Mouse (Mus musculus) small intestine, adult 2 months (tissue): Measurements from ENCODE around the gene Frmd3. TPM values are rescaled to one million over a fixed set of nuclear protein-coding genes. Genes with fewer than 3 reads are reported as not detected.
"Not testable (repeated sequence)": the region's sequence is repeated elsewhere in the genome, so short reads cannot be mapped to it uniquely, and the experiment has no call there.

Experiments used
- H3K27ac ChIP-seq: fragments of 200-500 bp; 2 replicates; pipeline ENCODE4 v1.5.1; 2012; ENCODE audit warnings: low read depth, low read length, control low read depth, inconsistent platforms; ENCODE audit not compliant: insufficient read depth
- H3K27me3 ChIP-seq: fragments of 200-500 bp; 2 replicates; pipeline ENCODE4 v1.6.1; 2012; ENCODE audit warnings: mild to moderate bottlenecking, moderate library complexity, low read length, inconsistent platforms; ENCODE audit not compliant: control insufficient read depth, insufficient read depth
- H3K36me3 ChIP-seq: fragments of 200-500 bp; 2 replicates; pipeline ENCODE4 v1.6.1; 2012; ENCODE audit warnings: mild to moderate bottlenecking, low read length, control low read depth, inconsistent platforms; ENCODE audit not compliant: control insufficient read depth, insufficient read depth
- H3K4me1 ChIP-seq: fragments of 200-500 bp; 2 replicates; pipeline ENCODE4 v1.6.1; 2012; ENCODE audit warnings: low read length, inconsistent platforms, mixed read lengths; ENCODE audit not compliant: control insufficient read depth, insufficient read depth, insufficient read length
- H3K4me3 ChIP-seq: fragments of 200-500 bp; 2 replicates; pipeline ENCODE4 v1.5.1; 2012; ENCODE audit warnings: low read depth, mild to moderate bottlenecking, control low read depth, inconsistent platforms, low read length, moderate library complexity
- CTCF ChIP-seq: fragments of 200-500 bp; IDR thresholded peaks from 2 replicates; pipeline ENCODE4 v1.5.1; 2012; ENCODE audit warnings: low read depth, mild to moderate bottlenecking, control low read depth, inconsistent platforms, low read length, moderate library complexity, mixed read lengths; ENCODE audit not compliant: insufficient replicate concordance, insufficient read length; ENCODE audit errors: extremely low read depth
- POLR2A ChIP-seq: fragments of 200-500 bp; IDR thresholded peaks from 2 replicates; pipeline ENCODE4 v1.6.1; 2012; ENCODE audit warnings: low read depth, mild to moderate bottlenecking, control low read depth, inconsistent platforms, low read length, moderate library complexity
- WGBS: fragments of 180-500 bp; shearing (Covaris S2); methylation state at CpG from one replicate; pipeline ENCODE4 v1.1.7; 2018; 5-methylcytosine and 5-hydroxymethylcytosine counted together
- polyA plus RNA-seq: library from polyadenylated mRNA; depleted of rRNA; stranded (reverse); fragments of >200 nt; gene quantifications from 2 replicates; pipeline ENCODE4 v1.2.3, GENCODE M21; 2012

Frmd3 gene
- polyA plus RNA-seq, 1 experiment = 0.47 TPM

- TF ChIP-seq POLR2A (no peak), CTCF (no peak)
- no peaks in the 10 kb centered on the region for H3K36me3 ChIP-seq
- no peak overlapping the region for H3K27ac ChIP-seq
- no peaks in the 10 kb centered on the region for H3K27me3 ChIP-seq
- H3K4me1 ChIP-seq = no peaks in the 10 kb centered on the region
- WGBS = 69% methylated on average over 1 of the region's 1 CpGs
- no peak overlapping the region for H3K4me3 ChIP-seq
Measured at GRCm38 (mm10) chr4:74051692-74052091, 38.5 kb downstream of the Frmd3 start.

- Histone ChIP-seq H3K36me3 (no peaks in the 10 kb centered on the region), H3K27me3 (no peaks in the 10 kb centered on the region), H3K27ac (no peak overlapping the region), H3K4me1 (no peaks in the 10 kb centered on the region), H3K4me3 (no peak overlapping the region)
- TF ChIP-seq CTCF = no peak
- whole genome bisulfite sequencing = 19% methylated on average over 2 of the region's 2 CpGs
Measured at GRCm38 (mm10) chr4:74076727-74077126, 63.5 kb downstream of the Frmd3 start.

- WGBS = 72% methylated on average over 3 of the region's 3 CpGs
- no peaks in the 10 kb centered on the region for H3K36me3 ChIP-seq
- H3K4me1 ChIP-seq = no peaks in the 10 kb centered on the region
- H3K27me3 ChIP-seq = no peaks in the 10 kb centered on the region
- H3K27ac ChIP-seq = no peak overlapping the region
- TF ChIP-seq POLR2A = no peak
- no peak overlapping the region for H3K4me3 ChIP-seq
Measured at GRCm38 (mm10) chr4:74110816-74111215, 97.6 kb downstream of the Frmd3 start.

GRCm38 (mm10) chr4:74191528-74191927 is 178.3 kb downstream of the Frmd3 start:
- H3K4me3 ChIP-seq = no peak overlapping the region
- no peaks in the 10 kb centered on the region for H3K4me1 ChIP-seq
- H3K36me3 ChIP-seq = no peaks in the 10 kb centered on the region
- TF ChIP-seq POLR2A (no peak), CTCF (no peak)
- no peaks in the 10 kb centered on the region for H3K27me3 ChIP-seq
- H3K27ac ChIP-seq = no peak overlapping the region

- H3K4me3 ChIP-seq = no peak overlapping the region
- no peaks in the 10 kb centered on the region for H3K4me1 ChIP-seq
- no peak overlapping the region for H3K27ac ChIP-seq
- no peaks in the 10 kb centered on the region for H3K27me3 ChIP-seq
- TF ChIP-seq POLR2A (no peak), CTCF (no peak)
- H3K36me3 ChIP-seq = no peaks in the 10 kb centered on the region
Measured at GRCm38 (mm10) chr4:74201281-74201811, 188.1 kb downstream of the Frmd3 start.

- not testable (repeated sequence) for H3K27me3 ChIP-seq, H3K27ac ChIP-seq, H3K4me3 ChIP-seq, H3K4me1 ChIP-seq, H3K36me3 ChIP-seq
- WGBS = 83% methylated on average over 1 of the region's 1 CpGs
Measured at GRCm38 (mm10) chr4:74221780-74222179, 208.5 kb downstream of the Frmd3 start.

- Histone ChIP-seq H3K4me3 (no peak overlapping the region), H3K36me3 (no peaks in the 10 kb centered on the region), H3K4me1 (no peaks in the 10 kb centered on the region), H3K27ac (no peak overlapping the region), H3K27me3 (no peaks in the 10 kb centered on the region)
- TF ChIP-seq POLR2A = no peak
- TF ChIP-seq CTCF = no peak
- 24% methylated on average over 3 of the region's 3 CpGs for WGBS
Measured at GRCm38 (mm10) chr4:74222360-74222759, 209.1 kb downstream of the Frmd3 start.

GRCm38 (mm10) chr4:74224210-74224609 is 211.0 kb downstream of the Frmd3 start:
- H3K4me3 ChIP-seq = no peak overlapping the region
- no peaks in the 10 kb centered on the region for H3K27me3 ChIP-seq
- no peaks in the 10 kb centered on the region for H3K4me1 ChIP-seq
- H3K27ac ChIP-seq = no peak overlapping the region
- H3K36me3 ChIP-seq = no peaks in the 10 kb centered on the region
- 60% methylated on average over 2 of the region's 2 CpGs for WGBS
- TF ChIP-seq CTCF (no peak), POLR2A (no peak)
